Mouse (Mus musculus): ENCODE results near the gene Mta2. TPM values are rescaled to one million over a fixed set of nuclear protein-coding genes. Genes with fewer than 3 reads are reported as not detected.

Mta2 gene
- polyA plus RNA-seq, 1 experiment, result 57.9 TPM

GRCm38 (mm10) chr19:8914212-8914611 lies 27.5 kb upstream of the Mta2 start:
- TF ChIP-seq CTCF (IDR thresholded peaks at IDR 0.05; ENCODE audit: borderline replicate concordance, extremely low read depth, insufficient read depth, insufficient read length) (no peak), POLR2A (IDR thresholded peaks at IDR 0.05; ENCODE audit: borderline replicate concordance, extremely low read depth, insufficient read depth, insufficient read length, poor library complexity, severe bottlenecking) (no peak)
- DNase-seq (ENCODE audit: low read depth), result no peak

DNA sequence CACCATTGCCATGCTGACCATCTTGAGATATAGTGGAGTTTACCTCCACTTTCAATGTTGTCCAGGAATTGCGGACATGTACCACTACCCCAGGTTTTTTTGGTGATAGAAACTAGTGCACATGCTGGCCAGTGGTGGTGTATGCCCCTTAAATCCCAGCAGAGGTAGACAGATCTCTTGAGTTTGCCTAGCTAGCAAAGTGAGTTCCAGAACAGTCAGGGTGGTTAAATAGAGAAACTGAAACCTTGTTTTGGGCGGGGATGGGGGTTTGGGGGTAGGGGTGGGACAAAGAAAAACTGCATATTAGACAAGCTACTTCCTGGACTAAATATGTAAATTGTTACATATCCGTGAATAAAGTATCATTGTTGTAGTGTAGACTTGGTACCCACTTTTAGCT lies 22.7 kb upstream of the Mta2 start:
- DNase-seq (ENCODE audit: low read depth), result no peak
- no peak for TF ChIP-seq CTCF (IDR thresholded peaks at IDR 0.05; ENCODE audit: borderline replicate concordance, extremely low read depth, insufficient read depth, insufficient read length)
- no peak for TF ChIP-seq POLR2A (IDR thresholded peaks at IDR 0.05; ENCODE audit: borderline replicate concordance, extremely low read depth, insufficient read depth, insufficient read length, poor library complexity, severe bottlenecking)

DNA sequence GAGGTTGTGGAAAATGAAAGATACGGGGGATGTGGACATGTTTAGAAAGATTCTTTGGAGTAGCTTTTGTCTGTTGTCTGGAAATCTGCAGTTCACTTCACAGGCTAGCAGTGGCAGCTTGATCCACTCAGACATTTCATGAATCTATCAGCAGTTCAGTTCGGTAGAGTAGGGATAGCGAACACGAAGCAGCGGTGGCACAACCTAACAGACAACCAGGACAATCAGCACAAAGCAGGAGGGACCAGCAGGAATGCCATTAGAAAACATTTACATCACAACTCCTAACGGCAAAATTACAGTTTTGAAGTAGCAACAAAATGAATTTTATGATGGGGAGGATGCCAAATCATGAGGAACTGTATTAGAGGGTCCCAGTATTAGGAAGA lies 22.0 kb upstream of the Mta2 start:
- no peak for DNase-seq (ENCODE audit: low read depth)
- no peak for TF ChIP-seq CTCF (IDR thresholded peaks at IDR 0.05; ENCODE audit: borderline replicate concordance, extremely low read depth, insufficient read depth, insufficient read length)
- TF ChIP-seq POLR2A (IDR thresholded peaks at IDR 0.05; ENCODE audit: borderline replicate concordance, extremely low read depth, insufficient read depth, insufficient read length, poor library complexity, severe bottlenecking), result no peak

DNA sequence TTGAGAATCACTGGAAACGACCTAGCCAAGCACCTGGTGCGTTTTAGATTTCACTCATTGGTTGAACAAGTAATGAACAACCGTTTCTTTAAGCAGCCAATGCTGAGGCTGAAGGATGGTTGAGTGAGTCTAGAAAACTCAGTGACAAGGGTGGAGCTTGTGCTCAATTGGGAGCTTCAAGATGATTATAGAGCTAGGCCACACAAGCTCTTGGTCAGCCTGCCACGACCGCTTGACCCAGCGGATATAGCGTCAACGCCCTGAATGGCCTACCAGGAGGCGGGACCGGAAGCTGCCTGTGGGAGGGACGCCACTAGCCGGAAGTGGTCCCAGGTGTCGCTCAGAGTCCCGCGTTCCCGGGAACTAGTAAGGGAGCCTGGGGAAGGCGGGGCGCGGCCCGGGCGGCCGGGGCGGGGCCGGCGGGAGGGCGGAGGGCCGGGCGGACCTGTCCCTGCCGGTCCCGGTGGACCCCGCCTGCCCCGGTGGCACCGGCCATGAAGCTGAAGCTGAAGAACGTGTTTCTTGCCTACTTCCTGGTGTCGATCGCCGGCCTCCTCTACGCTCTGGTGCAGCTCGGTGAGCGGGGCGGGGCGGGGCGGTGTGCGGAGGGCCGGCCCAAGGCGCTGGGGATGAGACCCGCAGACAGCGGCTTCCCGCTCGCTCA lies 21.5 kb upstream of the Mta2 start, which contains the start of gene B3gat3:
B3gat3 (plus strand) TSS at position 302 of the 664 bp plus-strand sequence.
- TF ChIP-seq POLR2A (IDR thresholded peaks at IDR 0.05; ENCODE audit: borderline replicate concordance, extremely low read depth, insufficient read depth, insufficient read length, poor library complexity, severe bottlenecking) (peak; percentile 31; the same call in 1 of the 2 replicates), CTCF (IDR thresholded peaks at IDR 0.05; ENCODE audit: borderline replicate concordance, extremely low read depth, insufficient read depth, insufficient read length) (no peak)
- peak; percentile 96 for DNase-seq (ENCODE audit: low read depth)

DNA sequence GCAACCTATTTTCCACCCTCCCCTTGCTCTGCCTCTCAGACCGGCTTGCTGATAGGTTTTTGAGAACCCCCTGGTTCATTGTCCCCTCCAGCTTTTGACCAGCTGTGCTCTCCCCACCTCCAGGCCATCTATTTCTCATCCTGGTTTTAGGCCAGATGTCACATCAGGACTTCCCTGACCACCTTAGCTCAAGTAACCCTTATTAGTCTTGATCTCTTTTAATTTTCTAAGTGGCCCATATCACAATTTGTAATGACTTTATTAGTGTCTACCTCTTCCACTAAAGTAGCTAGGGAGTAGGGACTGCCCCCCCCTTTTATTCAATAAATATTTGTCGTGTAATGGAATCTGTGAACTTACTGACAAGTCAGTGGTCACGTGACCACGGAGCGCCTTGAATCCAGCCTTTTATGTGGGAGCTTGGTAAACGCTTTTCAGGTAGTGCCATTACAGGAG lies 20.8 kb upstream of the Mta2 start:
- DNase-seq (ENCODE audit: low read depth), result peak; percentile 73
- TF ChIP-seq POLR2A (IDR thresholded peaks at IDR 0.05; ENCODE audit: borderline replicate concordance, extremely low read depth, insufficient read depth, insufficient read length, poor library complexity, severe bottlenecking), result no peak
- TF ChIP-seq CTCF (IDR thresholded peaks at IDR 0.05; ENCODE audit: borderline replicate concordance, extremely low read depth, insufficient read depth, insufficient read length), result no peak

DNA sequence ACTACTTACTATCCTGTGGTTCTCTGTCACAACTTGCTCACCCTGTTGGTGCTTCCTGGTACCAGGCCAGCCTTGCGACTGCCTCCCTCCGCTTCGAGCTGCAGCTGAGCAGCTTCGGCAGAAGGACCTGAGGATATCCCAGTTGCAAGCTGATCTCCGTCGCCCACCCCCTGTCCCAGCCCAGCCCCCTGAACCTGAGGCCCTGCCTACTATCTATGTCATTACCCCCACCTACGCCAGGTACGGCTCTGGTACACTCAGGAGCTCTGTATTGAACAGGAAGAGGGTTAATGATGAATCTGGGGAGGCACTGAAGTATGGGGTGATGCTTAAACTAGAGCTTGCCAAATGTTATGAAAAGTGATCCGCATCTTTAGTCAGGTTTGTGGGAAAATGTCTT lies 19.9 kb upstream of the Mta2 start:
- DNase-seq (ENCODE audit: low read depth), result no peak
- TF ChIP-seq POLR2A (IDR thresholded peaks at IDR 0.05; ENCODE audit: borderline replicate concordance, extremely low read depth, insufficient read depth, insufficient read length, poor library complexity, severe bottlenecking), result no peak
- TF ChIP-seq CTCF (IDR thresholded peaks at IDR 0.05; ENCODE audit: borderline replicate concordance, extremely low read depth, insufficient read depth, insufficient read length), result no peak

DNA sequence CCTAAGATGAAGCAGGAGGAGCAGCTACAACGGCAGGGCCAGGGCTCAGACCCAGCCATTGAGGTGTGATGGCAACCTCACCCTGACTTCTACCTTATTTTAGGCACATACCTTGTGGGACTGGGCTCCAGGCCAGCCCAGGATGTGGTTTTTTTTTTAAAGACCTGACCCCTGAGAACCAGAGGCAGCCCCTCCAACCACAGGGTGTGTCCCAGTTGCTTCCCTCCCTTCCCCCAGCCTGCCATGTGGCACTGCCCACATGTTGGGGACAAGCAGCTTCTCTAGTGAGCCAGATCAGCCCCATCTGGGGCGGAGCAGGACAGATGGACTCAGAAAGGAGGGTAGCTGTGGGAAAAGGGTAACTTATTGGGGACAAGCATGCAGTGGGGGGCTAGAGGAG lies 14.9 kb upstream of the Mta2 start:
- DNase-seq (ENCODE audit: low read depth), result no peak
- no peak for TF ChIP-seq CTCF (IDR thresholded peaks at IDR 0.05; ENCODE audit: borderline replicate concordance, extremely low read depth, insufficient read depth, insufficient read length)
- no peak for TF ChIP-seq POLR2A (IDR thresholded peaks at IDR 0.05; ENCODE audit: borderline replicate concordance, extremely low read depth, insufficient read depth, insufficient read length, poor library complexity, severe bottlenecking)

DNA sequence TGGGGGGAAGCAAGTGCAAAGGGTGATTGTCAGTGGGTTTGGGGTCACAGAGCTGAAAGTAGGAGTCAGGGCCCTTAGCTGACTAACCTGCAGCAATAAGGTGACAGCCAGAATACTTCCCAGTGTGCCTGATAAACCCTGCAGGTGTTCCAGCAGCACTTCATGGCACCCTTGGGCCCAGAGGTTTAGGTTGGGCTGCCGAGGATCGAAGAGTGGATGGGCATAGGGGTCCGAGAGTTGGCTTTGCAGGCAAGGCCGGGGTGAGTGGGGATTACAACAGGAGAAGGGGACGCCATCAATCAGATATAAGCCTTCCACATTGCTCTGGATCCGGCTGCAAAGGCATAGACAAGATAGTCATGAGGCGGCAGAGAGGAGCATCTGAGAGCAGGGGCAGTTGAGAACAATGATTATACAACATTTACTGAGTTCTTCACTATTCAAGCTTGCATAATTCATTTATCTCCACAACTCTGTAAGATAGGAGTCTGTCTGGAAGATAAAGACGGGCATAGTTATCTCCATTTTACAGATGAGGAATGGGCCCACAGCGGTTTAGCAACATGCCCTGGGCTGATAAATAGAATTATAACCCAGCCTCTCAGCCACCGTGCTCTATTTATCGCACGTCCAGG lies 13.7 kb upstream of the Mta2 start:
- DNase-seq (ENCODE audit: low read depth), result no peak

GRCm38 (mm10) chr19:8928689-8929223 lies 12.9 kb upstream of the Mta2 start:
- DNase-seq (ENCODE audit: low read depth), result no peak
- TF ChIP-seq POLR2A (IDR thresholded peaks at IDR 0.05; ENCODE audit: borderline replicate concordance, extremely low read depth, insufficient read depth, insufficient read length, poor library complexity, severe bottlenecking) (no peak), CTCF (IDR thresholded peaks at IDR 0.05; ENCODE audit: borderline replicate concordance, extremely low read depth, insufficient read depth, insufficient read length) (no peak)

More for the DNA sequence above, 13.7 kb upstream of the Mta2 start:
- TF ChIP-seq CTCF (IDR thresholded peaks at IDR 0.05; ENCODE audit: borderline replicate concordance, extremely low read depth, insufficient read depth, insufficient read length) (no peak), POLR2A (IDR thresholded peaks at IDR 0.05; ENCODE audit: borderline replicate concordance, extremely low read depth, insufficient read depth, insufficient read length, poor library complexity, severe bottlenecking) (no peak)

GRCm38 (mm10) chr19:8929224-8930088 lies 12.2 kb upstream of the Mta2 start, which contains the start of the genes Rom1 and Eml3:
Gene Rom1, minus strand, starts transcription at chr19:8929356.
Gene Eml3, plus strand, starts transcription at chr19:8929552.
- 0 out of 2 replicates have a peak, but pooled peaks have one; percentile 25 for TF ChIP-seq CTCF (IDR thresholded peaks at IDR 0.05; ENCODE audit: borderline replicate concordance, extremely low read depth, insufficient read depth, insufficient read length)
- TF ChIP-seq POLR2A (IDR thresholded peaks at IDR 0.05; ENCODE audit: borderline replicate concordance, extremely low read depth, insufficient read depth, insufficient read length, poor library complexity, severe bottlenecking), result no peak
- peak; percentile 64 for DNase-seq (ENCODE audit: low read depth)

GRCm38 (mm10) chr19:8930117-8930516 lies 11.6 kb upstream of the Mta2 start:
- DNase-seq (ENCODE audit: low read depth), result no peak
- TF ChIP-seq POLR2A (IDR thresholded peaks at IDR 0.05; ENCODE audit: borderline replicate concordance, extremely low read depth, insufficient read depth, insufficient read length, poor library complexity, severe bottlenecking), result no peak
- no peak for TF ChIP-seq CTCF (IDR thresholded peaks at IDR 0.05; ENCODE audit: borderline replicate concordance, extremely low read depth, insufficient read depth, insufficient read length)

All from brain, embryonic 14.5 days (tissue).